Mouse (Mus musculus) heart, embryonic 15.5 days (tissue): Measurements from ENCODE around the gene Olfr13. TPM values are rescaled to one million over a fixed set of nuclear protein-coding genes. Genes with fewer than 3 reads are reported as not detected.
"Not testable (repeated sequence)": the region's sequence is repeated elsewhere in the genome, so short reads cannot be mapped to it uniquely, and the experiment has no call there.

Source experiments
- ATAC-seq: fragments of 200-750 bp; cut with Nextera tagmentation; replicated peaks from 2 replicates; pipeline ENCODE4 v1.8.0; 2017; ENCODE audit warnings: low read depth, moderate TSS enrichment; ENCODE audit not compliant: insufficient number of reproducible peaks, insufficient read depth, low FRiP score
- H3K27ac ChIP-seq: fragments of 300-500 bp; sonication (generic); 2 replicates; pipeline ENCODE4 v1.5.1; 2015; ENCODE audit warnings: mild to moderate bottlenecking, inconsistent platforms
- H3K27me3 ChIP-seq: fragments of 300-500 bp; sonication (generic); 2 replicates; pipeline ENCODE4 v1.6.1; 2015; ENCODE audit warnings: inconsistent platforms
- H3K36me3 ChIP-seq: fragments of 300-500 bp; sonication (generic); 2 replicates; pipeline ENCODE4 v1.6.1; 2015; ENCODE audit warnings: mild to moderate bottlenecking, inconsistent platforms
- H3K4me1 ChIP-seq: fragments of 300-500 bp; sonication (generic); replicated peaks from 2 replicates; pipeline ENCODE4 v1.6.1; 2015; ENCODE audit warnings: inconsistent platforms
- H3K4me2 ChIP-seq: fragments of 300-500 bp; sonication (generic); 2 replicates; pipeline ENCODE4 v1.6.1; 2015; ENCODE audit warnings: inconsistent platforms, mild to moderate bottlenecking, moderate library complexity
- H3K4me3 ChIP-seq: fragments of 300-500 bp; sonication (generic); 2 replicates; pipeline ENCODE4 v1.5.1; 2015; ENCODE audit warnings: mild to moderate bottlenecking, inconsistent platforms
- H3K9ac ChIP-seq: fragments of 300-500 bp; sonication (generic); 2 replicates; pipeline ENCODE4 v1.6.1; 2015; ENCODE audit warnings: mild to moderate bottlenecking, inconsistent platforms
- H3K9me3 ChIP-seq: fragments of 300-500 bp; sonication (generic); replicated peaks from 2 replicates; pipeline ENCODE4 v1.6.1; 2016; ENCODE audit warnings: inconsistent platforms
- polyA plus RNA-seq: library from polyadenylated mRNA; unstranded; fragments of >200 nt; fragmentation: Nextera tagmentation; extraction: Ambion mirVana; gene quantifications from 2 replicates; pipeline ENCODE4 v1.2.1, GENCODE M21; 2015

Olfr13 gene
- polyA plus RNA-seq, 1 experiment from 2014 or later = not detected

DNA sequence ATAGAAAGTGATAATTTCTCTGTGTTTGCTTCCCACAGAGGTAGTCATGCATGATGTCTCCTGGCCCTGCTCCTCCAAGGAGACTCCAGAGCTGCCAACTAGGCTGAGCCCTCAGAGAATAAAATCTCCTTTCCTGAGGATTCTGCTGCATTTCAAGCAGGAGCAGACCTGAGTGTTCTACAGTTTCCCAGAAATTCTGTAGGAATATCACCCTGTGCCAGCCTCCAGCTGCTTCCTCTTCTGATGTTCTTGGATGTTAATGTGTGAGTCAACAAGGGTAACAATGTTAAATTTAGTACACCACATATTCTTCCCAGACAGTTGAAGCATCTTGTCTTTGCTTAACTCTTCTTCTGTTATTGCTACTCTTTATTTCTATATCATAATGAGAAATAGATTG is 40.9 kb downstream of the Olfr13 start, which contains the start of gene Olfr434:
Olfr434 (plus strand) TSS at position 149 of the 400 bp plus-strand sequence.
- H3K4me3 ChIP-seq, H3K4me2 ChIP-seq, H3K4me1 ChIP-seq, H3K27me3 ChIP-seq, H3K9ac ChIP-seq, H3K9me3 ChIP-seq, H3K27ac ChIP-seq, ATAC-seq, H3K36me3 ChIP-seq: not testable (repeated sequence)

Other genes starting within 250 kb of the Olfr13 start
- gene Olfr444, start 223.1 kb upstream of the Olfr13 start, polyA plus RNA-seq = not detected in 2 replicates
- gene Olfr441, start 65.8 kb upstream of the Olfr13 start, polyA plus RNA-seq = not detected in 2 replicates
- not detected in 2 replicates for gene Olfr237-ps1, start 25.6 kb upstream of the Olfr13 start, polyA plus RNA-seq
- not detected in 2 replicates for gene Olfr437, start 8.9 kb upstream of the Olfr13 start, polyA plus RNA-seq
- gene Olfr435, start 25.0 kb downstream of the Olfr13 start, polyA plus RNA-seq = not detected in 2 replicates
- gene Olfr434, start 40.9 kb downstream of the Olfr13 start, polyA plus RNA-seq = not detected in 2 replicates
- not detected in 2 replicates for gene Olfr47, start 59.4 kb downstream of the Olfr13 start, polyA plus RNA-seq
- 5.9 and 8.1 TPM in 2 replicates for gene Arhgef5, start 93.4 kb downstream of the Olfr13 start, polyA plus RNA-seq
- gene Nobox, start 137.4 kb downstream of the Olfr13 start, polyA plus RNA-seq = not detected in 2 replicates